Mouse (Mus musculus) megakaryocyte, embryonic 14.5 days (primary cell): ENCODE measurements around the gene Six3. TPM values are rescaled to one million over a fixed set of nuclear protein-coding genes. Genes with fewer than 3 reads are reported as not detected.

ENCODE experiments used
- H3K27me3 ChIP-seq: replicated peaks from 2 replicates; pipeline ENCODE3; 2012; ENCODE audit warnings: inconsistent platforms
- H3K36me3 ChIP-seq: replicated peaks from 2 replicates; pipeline ENCODE3; 2012; ENCODE audit warnings: low read length, inconsistent platforms, mixed read lengths
- H3K4me1 ChIP-seq: 2 replicates; pipeline ENCODE4 v1.6.1; 2012; ENCODE audit warnings: inconsistent platforms
- H3K4me3 ChIP-seq: replicated peaks from 2 replicates; pipeline ENCODE3; 2012; ENCODE audit warnings: moderate library complexity, mild to moderate bottlenecking, inconsistent platforms
- H3K9me3 ChIP-seq: 2 replicates; pipeline ENCODE4 v1.6.1; 2012; ENCODE audit warnings: inconsistent platforms
- FLI1 ChIP-seq: IDR thresholded peaks from 2 replicates; pipeline ENCODE4 v1.6.1; 2012; ENCODE audit warnings: low read length, inconsistent platforms, mixed read lengths
- GATA1 ChIP-seq: IDR thresholded peaks from 3 replicates; pipeline ENCODE4 v1.6.1; 2012; ENCODE audit warnings: mixed read lengths, low read length, inconsistent platforms, borderline replicate concordance
- polyA plus RNA-seq: library from polyadenylated mRNA; stranded (reverse); fragments of >175 nt; gene quantifications from 2 replicates; pipeline ENCODE4 v1.2.3, GENCODE M21; 2012; ENCODE audit warnings: low replicate concordance; ENCODE audit not compliant: insufficient read depth

Six3 gene
- polyA plus RNA-seq, 1 experiment: not detected

GRCm38 (mm10) chr17:85624051-85624420, 10.6 kb downstream of the Six3 start:
- TF ChIP-seq GATA1 (no peak), FLI1 (no peak)
- Histone ChIP-seq H3K4me3 (no peak overlapping the region), H3K36me3 (no peaks in the 10 kb centered on the region), H3K9me3 (no peaks in the 10 kb centered on the region; the same call in 1 of the 2 replicates), H3K4me1 (peaks cover 28% of the 10 kb centered on the region), H3K27me3 (peaks cover 97% of the 10 kb centered on the region)

- H3K27me3 ChIP-seq: peaks cover 95% of the 10 kb centered on the region
- TF ChIP-seq GATA1 (no peak), FLI1 (no peak)
- H3K36me3 ChIP-seq: no peaks in the 10 kb centered on the region
These were observed 11.9 kb downstream of the Six3 start for GRCm38 (mm10) chr17:85624981-85625940.

GRCm38 (mm10) chr17:85626091-85626860, 12.9 kb downstream of the Six3 start:
- H3K27me3 ChIP-seq: peaks cover 95% of the 10 kb centered on the region
- no peaks in the 10 kb centered on the region for H3K36me3 ChIP-seq
- no peak overlapping the region for H3K4me3 ChIP-seq
- H3K4me1 ChIP-seq: peaks cover 23% of the 10 kb centered on the region
- TF ChIP-seq FLI1: no peak
- TF ChIP-seq GATA1: no peak
- no peaks in the 10 kb centered on the region; the same call in 1 of the 2 replicates for H3K9me3 ChIP-seq

More at GRCm38 (mm10) chr17:85624981-85625940, 11.9 kb downstream of the Six3 start:
- Histone ChIP-seq H3K4me3 (no peak overlapping the region), H3K9me3 (no peaks in the 10 kb centered on the region; the same call in 1 of the 2 replicates), H3K4me1 (peaks cover 28% of the 10 kb centered on the region)

- Histone ChIP-seq H3K36me3 (no peaks in the 10 kb centered on the region), H3K4me3 (no peak overlapping the region)
- TF ChIP-seq FLI1 (no peak), GATA1 (no peak)
These were observed 14.3 kb downstream of the Six3 start for GRCm38 (mm10) chr17:85627751-85628150.

GRCm38 (mm10) chr17:85628811-85629210, 15.4 kb downstream of the Six3 start:
- TF ChIP-seq GATA1: no peak
- TF ChIP-seq FLI1: no peak
- H3K36me3 ChIP-seq: no peaks in the 10 kb centered on the region
- peaks cover 10% of the 10 kb centered on the region for H3K4me1 ChIP-seq
- no peak overlapping the region for H3K4me3 ChIP-seq
- no peaks in the 10 kb centered on the region for H3K9me3 ChIP-seq
- peaks cover 87% of the 10 kb centered on the region for H3K27me3 ChIP-seq

More at GRCm38 (mm10) chr17:85627751-85628150, 14.3 kb downstream of the Six3 start:
- Histone ChIP-seq H3K4me1 (peaks cover 17% of the 10 kb centered on the region), H3K9me3 (no peaks in the 10 kb centered on the region; the same call in 1 of the 2 replicates), H3K27me3 (peaks cover 95% of the 10 kb centered on the region)

- Histone ChIP-seq H3K9me3 (peaks cover 3% of the 10 kb centered on the region), H3K27me3 (peaks cover 89% of the 10 kb centered on the region)
These were observed 16.0 kb downstream of the Six3 start for GRCm38 (mm10) chr17:85629396-85629795.

GRCm38 (mm10) chr17:85630296-85631050, 17.1 kb downstream of the Six3 start:
- Histone ChIP-seq H3K4me1 (peaks cover 7% of the 10 kb centered on the region), H3K36me3 (no peaks in the 10 kb centered on the region), H3K9me3 (peaks cover 5% of the 10 kb centered on the region), H3K27me3 (peaks cover 78% of the 10 kb centered on the region), H3K4me3 (peak overlapping the region; percentile 15)
- TF ChIP-seq GATA1: no peak
- TF ChIP-seq FLI1: no peak

More at GRCm38 (mm10) chr17:85629396-85629795, 16.0 kb downstream of the Six3 start:
- no peak overlapping the region for H3K4me3 ChIP-seq
- peaks cover 7% of the 10 kb centered on the region for H3K4me1 ChIP-seq
- TF ChIP-seq GATA1: no peak
- no peak for TF ChIP-seq FLI1
- no peaks in the 10 kb centered on the region for H3K36me3 ChIP-seq

GRCm38 (mm10) chr17:85631106-85631505, 17.7 kb downstream of the Six3 start:
- TF ChIP-seq GATA1 (no peak), FLI1 (no peak)
- H3K4me3 ChIP-seq: no peak overlapping the region
- peaks cover 5% of the 10 kb centered on the region for H3K9me3 ChIP-seq
- peaks cover 72% of the 10 kb centered on the region for H3K27me3 ChIP-seq
- H3K36me3 ChIP-seq: no peaks in the 10 kb centered on the region
- H3K4me1 ChIP-seq: peaks cover 3% of the 10 kb centered on the region; the same call in 1 of the 2 replicates

- peaks cover 5% of the 10 kb centered on the region for H3K9me3 ChIP-seq
- H3K4me1 ChIP-seq: peaks cover 3% of the 10 kb centered on the region; the same call in 1 of the 2 replicates
- no peaks in the 10 kb centered on the region for H3K36me3 ChIP-seq
- TF ChIP-seq FLI1 (no peak), GATA1 (no peak)
- H3K4me3 ChIP-seq: no peak overlapping the region
- peaks cover 53% of the 10 kb centered on the region for H3K27me3 ChIP-seq
These were observed 20.2 kb downstream of the Six3 start for GRCm38 (mm10) chr17:85633619-85634018.
